Mouse (Mus musculus) large intestine, adult 2 months (tissue): ENCODE data around the gene Zfp459. TPM values are rescaled to one million over a fixed set of nuclear protein-coding genes. Genes with fewer than 3 reads are reported as not detected.
A peak's percentile ranks its signal among the peaks of the same experiment; 100 is the strongest.
"Not testable (repeated sequence)": the region's sequence is repeated elsewhere in the genome, so short reads cannot be mapped to it uniquely, and the experiment has no call there.

Experiments used
- DNase-seq: peaks from one replicate; pipeline ENCODE4 v3.0.0-alpha.2; 2012; ENCODE audit warnings: low read depth, low spot score
- whole genome bisulfite sequencing: fragments of 180-500 bp; shearing (Covaris S2); methylation state at CpG from one replicate; pipeline ENCODE4 v1.1.7; 2018; 5-methylcytosine and 5-hydroxymethylcytosine counted together
- polyA plus RNA-seq: library from polyadenylated mRNA; depleted of rRNA; stranded (reverse); fragments of >200 nt; gene quantifications from 2 replicates; pipeline ENCODE4 v1.2.3, GENCODE M21; 2012; rRNA removed

The Zfp459 gene
- polyA plus RNA-seq = 0.49 and 0.74 TPM in 2 replicates

DNA sequence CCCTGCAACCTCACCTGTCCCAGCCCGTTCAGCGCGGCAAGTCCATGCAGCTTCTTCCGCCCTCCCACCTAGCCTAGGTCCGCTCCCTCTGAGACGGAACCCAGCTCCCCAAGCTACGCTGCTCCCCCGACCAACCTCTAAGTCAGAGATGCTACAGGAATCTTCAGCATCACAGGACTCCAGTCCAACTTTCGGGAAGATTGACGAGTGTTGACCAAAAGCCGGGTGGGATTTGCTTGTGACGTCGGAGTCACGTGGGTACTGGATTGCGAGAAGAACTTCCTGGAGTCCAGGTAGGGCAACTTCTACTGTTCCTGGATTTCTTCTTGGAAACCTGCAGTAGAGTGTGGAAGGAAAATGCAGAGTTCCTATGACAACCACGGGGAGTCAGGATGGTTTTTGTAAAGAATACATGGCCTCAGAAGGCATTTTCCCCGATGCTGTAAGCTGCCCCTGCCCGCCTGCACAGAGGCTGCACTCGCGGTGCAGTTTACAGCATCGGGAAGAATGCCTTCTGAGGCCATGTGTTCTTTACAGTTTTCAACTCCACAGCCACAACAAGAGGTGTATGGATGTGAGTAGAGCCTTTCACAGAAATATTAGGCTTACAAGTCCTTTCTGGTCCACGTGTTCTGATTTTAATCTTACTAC, at the start of gene Zfp459:
TSS of gene Zfp459 (minus strand) at position 212 of the 651 bp plus-strand sequence.
- WGBS = 2% methylated on average over 22 of the region's 22 CpGs
- DNase-seq = peak; percentile 63

DNA sequence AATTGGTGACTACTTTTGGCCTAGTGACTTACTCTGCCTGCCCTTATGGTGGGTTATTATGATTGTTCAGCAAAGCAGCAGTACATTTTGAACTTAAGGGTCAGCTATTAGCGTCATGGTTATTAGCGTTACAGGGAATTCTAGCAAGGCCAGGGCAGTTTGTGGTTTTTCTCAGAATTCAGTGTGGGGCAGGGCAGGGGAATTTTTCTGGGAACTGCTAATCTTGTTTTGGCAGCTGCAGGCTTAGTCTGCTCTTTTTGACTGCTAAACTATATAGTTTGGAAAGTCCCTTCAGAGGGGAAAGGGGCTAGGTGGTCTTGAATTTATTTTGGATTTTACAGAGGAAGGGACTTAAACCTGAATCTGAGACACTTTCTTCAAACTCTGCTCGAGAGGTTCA, 48.1 kb upstream of the Zfp459 start:
- no peak for DNase-seq
- 94% methylated on average over 3 of the region's 3 CpGs for WGBS

DNA sequence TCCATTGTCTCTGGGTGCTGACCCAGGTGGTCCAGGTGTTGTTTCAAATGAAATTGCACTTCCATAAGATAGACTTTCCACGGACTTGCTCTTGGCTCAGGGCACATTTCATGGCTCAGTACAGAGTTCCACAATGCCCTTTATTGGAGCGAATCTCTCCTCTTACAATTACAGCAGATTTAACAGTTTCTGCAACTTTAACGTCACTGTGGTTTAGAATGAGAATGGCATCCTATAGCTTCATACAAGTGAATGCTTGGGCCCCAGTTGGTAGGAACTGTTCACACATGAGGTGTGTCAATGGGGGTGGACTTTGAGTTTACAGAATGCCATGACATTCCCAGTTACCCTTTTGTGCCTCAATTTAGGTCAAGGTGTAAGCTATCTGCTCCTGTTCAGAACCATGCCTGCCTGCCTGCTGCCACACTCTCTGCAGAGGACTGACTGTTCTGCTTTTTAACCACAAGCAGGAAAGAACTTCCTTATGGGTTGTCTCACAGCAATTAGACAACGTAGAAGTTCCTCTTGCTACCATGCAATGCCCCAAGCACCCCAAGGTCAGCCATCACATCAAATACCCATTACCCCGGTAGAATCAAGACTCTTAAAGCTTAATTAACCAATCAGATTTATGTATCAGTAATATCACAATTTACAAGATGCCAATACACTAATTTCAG, 42.4 kb upstream of the Zfp459 start:
- WGBS = 67% methylated on average over 3 of the region's 5 CpGs
- DNase-seq = not testable (repeated sequence)

DNA sequence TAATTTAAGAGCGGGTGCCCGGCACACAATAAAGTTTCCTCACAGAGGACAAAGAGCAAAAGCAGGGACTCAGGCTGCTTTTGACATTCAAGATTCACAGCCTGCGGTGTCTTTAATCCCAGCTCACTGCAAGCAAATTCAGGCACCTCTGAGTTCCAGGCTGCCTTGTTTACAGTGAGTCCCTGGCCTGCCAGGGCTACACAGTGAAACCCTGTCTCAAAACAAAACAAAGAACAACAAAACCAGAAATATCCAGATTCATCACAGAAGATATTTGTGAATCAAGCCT, 30.7 kb upstream of the Zfp459 start:
- 5% methylated on average over 3 of the region's 3 CpGs for WGBS

DNA sequence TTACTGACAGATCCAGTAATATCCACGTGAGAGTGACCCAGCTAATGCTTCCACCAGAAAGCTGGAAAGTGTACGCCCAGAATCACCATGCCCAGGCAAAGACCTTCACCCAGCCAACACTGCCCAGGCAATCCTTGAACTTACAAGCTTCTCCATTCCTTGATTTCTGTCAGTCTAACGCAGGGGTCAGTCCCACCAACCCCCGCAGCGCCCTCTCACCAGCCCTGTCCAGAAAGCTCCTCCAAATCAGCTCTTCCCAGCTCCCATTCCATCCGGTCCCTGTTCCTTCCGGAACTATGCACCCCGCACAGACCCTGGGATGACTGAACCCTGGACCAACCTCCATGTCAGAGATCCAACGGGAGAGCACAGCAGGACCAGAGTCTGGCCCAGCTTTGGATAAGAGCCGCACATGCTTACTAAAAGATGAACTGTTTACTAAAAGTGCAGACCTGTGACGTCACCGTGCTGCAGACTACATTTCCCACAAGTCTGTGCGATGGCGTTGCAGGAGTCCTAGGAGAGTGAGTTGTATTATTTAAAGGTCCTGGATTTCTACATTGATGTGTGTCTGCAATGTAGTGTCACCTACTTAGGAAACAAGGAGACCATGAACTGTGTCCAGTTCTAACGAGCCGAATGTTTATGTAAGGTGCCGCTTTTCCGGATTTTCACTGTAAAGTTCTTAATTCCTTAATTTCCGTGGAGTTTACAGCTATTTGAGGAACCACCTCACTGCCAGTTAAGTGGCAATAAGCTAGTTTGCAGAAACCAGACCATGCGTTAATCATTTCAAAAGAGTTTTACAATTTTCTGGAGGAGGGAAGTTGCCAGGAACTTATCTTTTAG, 30.2 kb upstream of the Zfp459 start, which contains the start of gene Zfp874a:
TSS of gene Zfp874a (minus strand) at position 453 of the 849 bp plus-strand sequence.
- DNase-seq = peak; percentile 93
- WGBS = under 1% methylated on average over 20 of the region's 20 CpGs

More for the DNA sequence above, 30.7 kb upstream of the Zfp459 start:
- no peak for DNase-seq

DNA sequence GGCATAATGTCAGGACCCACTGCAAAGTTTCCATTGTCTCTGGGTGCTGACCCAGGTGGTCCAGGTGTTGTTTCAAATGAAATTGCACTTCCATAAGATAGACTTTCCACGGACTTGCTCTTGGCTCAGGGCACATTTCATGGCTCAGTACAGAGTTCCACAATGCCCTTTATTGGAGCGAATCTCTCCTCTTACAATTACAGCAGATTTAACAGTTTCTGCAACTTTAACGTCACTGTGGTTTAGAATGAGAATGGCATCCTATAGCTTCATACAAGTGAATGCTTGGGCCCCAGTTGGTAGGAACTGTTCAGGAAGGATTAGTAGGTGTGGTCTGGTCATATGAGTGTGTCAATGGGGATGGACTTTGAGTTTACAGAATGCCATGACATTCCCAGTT, 15.9 kb upstream of the Zfp459 start:
- 80% methylated on average over 1 of the region's 3 CpGs for WGBS

DNA sequence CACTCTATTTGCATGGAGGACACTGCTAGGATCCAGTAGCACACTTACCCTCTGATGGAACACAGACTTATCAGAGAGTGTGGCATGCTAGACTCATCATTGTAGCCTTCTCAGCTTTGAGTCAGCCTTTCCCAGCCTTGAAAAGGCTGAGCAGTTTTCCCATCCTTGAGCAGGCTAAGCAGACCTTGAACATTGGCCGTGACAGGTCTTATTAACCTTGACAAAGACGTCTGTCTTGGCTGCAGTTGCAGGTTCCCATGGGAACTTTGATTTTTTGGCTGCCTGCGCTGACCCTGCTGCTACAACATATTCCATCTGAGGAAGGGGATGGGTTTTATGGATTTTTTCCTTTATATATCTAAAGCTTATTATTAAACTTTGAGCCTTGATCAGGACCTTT, 6.9 kb upstream of the Zfp459 start:
- WGBS = 72% methylated on average over 3 of the region's 3 CpGs
- no peak for DNase-seq

More for the DNA sequence above, 15.9 kb upstream of the Zfp459 start:
- not testable (repeated sequence) for DNase-seq

DNA sequence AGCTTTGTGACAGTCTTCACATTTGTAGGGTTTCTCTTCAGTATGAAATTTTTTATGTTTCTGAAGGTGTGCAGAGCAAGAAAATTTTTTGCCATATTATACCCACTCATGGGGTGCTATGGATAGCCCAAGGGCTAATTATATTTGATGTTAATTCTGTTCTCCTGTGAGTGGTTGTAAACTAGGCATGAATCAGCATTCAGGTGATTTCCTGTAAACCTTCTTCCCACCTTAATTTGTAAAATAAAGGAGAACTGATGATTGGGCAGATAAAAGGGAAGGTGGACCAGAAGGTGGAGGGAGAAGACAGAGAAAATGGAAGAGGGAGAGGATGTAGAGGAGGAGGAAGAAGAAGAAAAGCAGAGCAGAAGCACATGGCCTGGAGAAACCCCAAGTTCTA, 4.5 kb upstream of the Zfp459 start:
- not testable (repeated sequence) for DNase-seq

DNA sequence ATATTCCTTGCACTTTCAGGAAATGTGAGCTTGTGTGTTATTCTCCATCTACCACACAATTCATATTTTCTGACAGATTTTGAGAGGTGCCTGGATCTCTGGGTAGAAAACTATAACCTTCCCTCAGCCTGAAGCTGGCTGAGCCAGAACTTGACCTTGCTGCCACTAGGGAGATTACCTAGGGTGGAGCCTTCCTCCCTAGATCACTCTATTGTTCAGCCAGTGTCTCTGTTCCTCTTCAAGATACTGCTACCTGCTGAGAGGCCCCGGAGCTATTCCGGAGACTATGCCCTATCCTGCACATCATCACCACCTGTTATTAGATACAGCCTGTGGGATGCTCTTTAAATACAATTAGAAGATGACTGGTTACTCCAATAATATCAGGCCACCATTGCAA, 1.3 kb upstream of the Zfp459 start:
- WGBS = 85% methylated on average over 2 of the region's 2 CpGs
- DNase-seq = not testable (repeated sequence)

DNA sequence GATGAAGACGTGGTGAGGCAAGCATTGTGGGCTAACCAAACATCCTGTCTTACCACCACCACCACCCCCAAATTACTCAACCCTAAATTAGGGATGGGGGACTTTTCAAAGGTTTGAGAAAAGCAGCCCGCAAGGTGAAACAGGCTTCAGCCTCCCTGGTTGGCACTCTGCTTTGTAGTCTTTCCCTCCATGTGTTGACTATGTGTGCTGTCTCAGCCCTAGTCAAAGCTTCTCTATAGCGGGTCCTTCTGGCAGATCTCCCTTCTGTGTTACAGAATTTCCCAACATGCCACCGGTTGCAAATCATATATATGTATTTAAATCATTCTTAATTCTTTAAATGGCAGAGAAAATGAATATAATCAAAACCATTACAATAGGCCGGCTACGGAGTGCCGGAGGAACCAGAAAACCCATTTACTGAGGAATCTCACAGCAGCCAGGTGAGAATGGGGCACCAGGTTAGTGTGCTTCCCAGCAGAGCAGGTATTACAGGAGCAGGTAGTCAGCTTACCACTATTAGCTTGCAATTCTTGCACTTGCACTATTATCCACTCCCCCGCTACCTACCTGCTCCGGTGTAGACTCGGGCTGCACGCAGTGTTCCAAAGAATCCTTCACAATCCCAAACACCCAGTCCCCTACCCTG, 536 bp downstream of the Zfp459 start:
- DNase-seq = no peak
- WGBS = 21% methylated on average over 11 of the region's 11 CpGs

DNA sequence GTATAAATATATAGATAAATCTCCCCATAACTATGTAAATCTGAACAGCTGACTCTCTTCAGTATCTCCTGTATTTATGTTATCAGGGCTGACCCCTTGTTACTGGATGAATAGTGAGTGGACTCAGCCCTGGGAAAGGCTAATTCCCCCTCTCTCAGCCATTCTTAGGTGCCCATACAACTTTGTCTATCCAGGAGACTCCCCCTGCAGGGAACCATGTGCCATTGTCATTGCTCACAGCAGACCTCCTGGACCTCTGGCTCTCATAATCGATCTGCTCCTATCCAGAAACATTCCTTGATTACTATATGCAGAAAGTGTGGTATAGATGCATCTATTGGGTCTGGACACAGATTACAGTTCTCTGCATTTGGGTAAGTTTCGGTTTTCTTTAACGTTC, 4.4 kb downstream of the Zfp459 start:
- WGBS = 85% methylated on average over 3 of the region's 3 CpGs
- DNase-seq = no peak

DNA sequence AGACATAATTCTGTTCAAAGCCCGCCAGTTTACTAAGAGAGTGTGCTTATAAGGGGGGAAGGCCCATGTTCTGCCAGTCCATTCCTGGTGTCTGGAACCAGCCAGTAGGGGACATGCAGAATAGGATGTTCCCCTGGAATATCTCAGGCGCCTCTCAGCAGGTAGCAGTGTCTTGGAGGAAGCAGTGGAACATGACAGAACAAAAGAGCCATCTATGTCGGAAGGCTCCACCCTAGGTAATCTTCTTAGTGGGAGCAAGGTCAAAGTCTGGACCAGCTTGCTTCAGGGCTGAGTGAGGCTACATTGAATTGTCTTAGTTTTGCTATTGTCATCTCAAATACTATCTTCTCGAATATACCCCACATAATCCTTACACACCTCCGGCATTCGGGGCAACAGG, 5.5 kb downstream of the Zfp459 start:
- no peak for DNase-seq
- WGBS = 72% methylated on average over 6 of the region's 6 CpGs

DNA sequence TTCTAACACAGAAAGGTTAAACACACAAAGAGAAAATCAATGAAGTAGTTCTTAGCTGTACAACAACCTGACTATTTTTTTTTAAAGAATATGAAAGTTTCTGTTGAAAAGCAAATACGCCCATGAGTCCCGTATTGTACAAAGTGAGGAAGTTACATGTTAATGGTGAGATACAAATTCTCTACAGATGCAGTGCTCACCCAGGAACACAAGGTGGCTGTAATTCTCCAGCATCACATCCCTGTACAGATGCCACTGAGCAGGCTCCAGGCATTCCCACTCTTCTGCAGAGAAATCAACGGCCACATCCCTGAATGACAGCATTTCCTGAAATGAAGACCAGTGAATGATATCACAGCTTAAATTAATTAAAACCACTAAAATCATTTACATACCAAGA, 7.6 kb downstream of the Zfp459 start:
- not testable (repeated sequence) for DNase-seq
- WGBS = 57% methylated on average over 3 of the region's 3 CpGs

DNA sequence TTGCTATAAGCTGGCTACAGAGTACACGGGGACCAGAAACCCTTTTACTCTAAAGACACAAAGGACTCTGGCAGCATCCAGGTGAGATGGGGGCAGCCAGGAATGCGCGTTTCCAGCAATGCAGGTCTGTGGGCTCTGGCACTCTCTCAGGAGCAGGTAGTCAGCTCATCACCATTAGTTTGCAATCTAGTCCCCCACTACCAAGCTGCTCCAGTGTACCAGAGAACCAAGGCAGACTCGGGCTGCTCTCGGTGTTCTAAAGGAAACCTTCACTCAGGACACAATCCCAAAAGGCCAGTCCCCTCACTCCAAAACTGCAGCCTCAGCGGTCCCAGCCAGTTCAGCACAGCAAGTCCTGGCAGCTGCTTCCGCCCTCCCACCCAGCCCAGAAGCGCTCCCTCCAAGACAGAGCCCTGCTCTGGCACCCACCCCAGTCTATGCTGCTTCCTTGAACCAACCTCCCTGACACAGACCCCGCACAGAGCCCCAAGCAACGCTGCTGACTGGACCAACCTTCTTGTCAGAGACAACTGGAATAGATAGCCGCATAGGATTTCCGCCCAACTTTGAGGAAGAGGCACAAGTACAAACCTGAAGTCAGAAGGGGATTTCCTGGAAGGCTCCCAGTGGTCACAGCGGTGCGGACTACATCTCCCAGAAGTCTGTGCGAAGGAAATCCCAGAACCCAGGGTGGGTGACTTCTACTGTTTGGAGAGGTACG, 21.9 kb downstream of the Zfp459 start, which contains the start of gene Zfp429:
TSS of gene Zfp429 (minus strand) at position 637 of the 721 bp plus-strand sequence.
- WGBS = 4% methylated on average over 16 of the region's 16 CpGs
- DNase-seq = peak; percentile 40

DNA sequence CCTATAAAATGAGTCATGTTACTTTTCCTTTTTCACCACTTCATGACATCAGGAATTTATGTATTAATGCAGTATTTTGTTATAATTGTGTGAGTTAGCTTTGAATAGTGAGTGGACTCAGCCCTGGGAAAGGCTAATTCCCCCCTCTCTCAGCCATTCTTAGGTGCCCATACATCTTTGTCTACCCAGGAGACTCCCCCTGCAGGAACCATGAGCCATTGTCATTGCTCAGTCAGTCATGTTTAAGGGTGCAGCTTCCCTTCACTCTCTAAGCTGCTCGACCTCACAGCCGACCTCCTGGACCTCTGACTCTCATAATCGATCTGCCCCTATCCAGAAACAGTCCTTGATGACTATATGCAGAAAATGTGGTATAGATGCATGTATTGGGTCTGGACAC, 45.0 kb downstream of the Zfp459 start:
- DNase-seq = not testable (repeated sequence)
- 71% methylated on average over 3 of the region's 3 CpGs for WGBS

DNA sequence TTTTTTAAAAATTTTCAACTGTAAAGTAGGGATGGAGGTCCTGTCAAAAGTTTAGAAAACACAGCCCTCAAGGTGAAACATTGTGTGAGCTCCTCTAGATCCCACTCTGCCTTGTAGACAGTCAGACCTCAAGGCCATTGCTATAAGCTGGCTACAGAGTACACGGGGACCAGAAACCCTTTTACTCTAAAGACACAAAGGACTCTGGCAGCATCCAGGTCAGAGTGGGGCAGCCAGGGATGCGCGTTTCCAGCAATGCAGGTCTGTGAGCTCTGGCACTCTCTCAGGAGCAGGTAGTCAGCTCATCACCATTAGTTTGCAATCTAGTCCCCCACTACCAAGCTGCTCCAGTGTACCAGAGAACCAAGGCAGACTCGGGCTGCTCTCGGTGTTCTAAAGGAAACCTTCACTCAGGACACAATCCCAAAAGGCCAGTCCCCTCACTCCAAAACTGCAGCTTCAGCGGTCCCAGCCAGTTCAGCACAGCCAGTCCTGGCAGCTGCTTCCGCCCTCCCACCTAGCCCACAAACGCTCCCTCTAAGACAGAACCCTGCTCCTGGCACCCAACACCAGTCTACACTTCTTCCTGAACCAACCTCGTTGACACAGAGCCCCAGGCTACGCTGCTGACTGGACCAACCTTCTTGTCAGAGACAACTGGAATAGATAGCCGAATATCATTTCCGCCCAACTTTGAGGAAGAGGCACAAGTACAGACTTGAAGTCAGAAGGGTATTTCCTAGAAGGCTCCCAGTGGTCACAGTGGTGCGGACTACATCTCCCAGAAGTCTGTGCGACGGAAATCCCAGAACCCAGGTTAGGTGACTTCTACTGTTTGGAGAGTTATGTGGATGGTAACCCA, 45.9 kb downstream of the Zfp459 start, which contains the start of the genes Gm28041 and Zfp456:
TSS of gene Gm28041 (minus strand) at position 684 of the 862 bp plus-strand sequence.
TSS of gene Zfp456 (minus strand) at position 761 of the 862 bp plus-strand sequence.
- peak; percentile 74 for DNase-seq
- WGBS = 10% methylated on average over 15 of the region's 15 CpGs

DNA sequence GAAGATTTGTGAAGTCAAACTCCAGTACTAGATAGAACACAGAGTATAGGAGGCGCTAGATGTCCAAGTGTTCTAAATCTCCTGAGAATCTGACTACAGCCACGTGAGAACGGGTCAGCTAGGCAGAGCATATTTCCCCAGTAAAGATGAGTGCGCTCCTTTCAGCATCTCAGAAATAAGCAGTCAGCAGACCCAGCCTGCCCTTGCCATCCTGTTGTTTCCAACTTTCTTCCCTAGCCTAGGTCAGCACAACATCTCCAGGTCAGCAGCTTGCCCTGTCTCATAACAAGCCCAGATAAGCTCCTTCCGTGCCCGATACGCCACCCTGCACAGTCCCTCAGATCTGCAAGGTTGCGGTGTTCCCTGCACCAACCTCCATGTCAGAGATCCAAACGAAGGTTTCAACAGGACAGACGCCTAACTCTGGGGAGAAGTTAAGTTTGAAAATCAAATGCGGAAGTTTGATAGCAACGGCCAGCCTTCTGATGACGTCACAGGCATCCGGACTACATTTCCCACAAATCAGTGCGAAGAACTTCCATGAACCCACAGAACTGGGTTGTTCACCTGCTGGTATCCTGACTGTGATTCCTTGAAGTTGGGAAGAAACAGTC, 61.0 kb downstream of the Zfp459 start, which contains the start of the genes Gm28044 and Zfp953:
TSS of gene Gm28044 (minus strand) at position 406 of the 614 bp plus-strand sequence.
TSS of gene Zfp953 (minus strand) at position 475 of the 614 bp plus-strand sequence.
- DNase-seq = peak; percentile 94
- WGBS = under 1% methylated on average over 15 of the region's 15 CpGs
